Mouse (Mus musculus): ENCODE measurements around the gene Amotl2.
"Not testable (repeated sequence)": the region's sequence is repeated elsewhere in the genome, so short reads cannot be mapped to it uniquely, and the experiment has no call there.

The Amotl2 gene

DNA sequence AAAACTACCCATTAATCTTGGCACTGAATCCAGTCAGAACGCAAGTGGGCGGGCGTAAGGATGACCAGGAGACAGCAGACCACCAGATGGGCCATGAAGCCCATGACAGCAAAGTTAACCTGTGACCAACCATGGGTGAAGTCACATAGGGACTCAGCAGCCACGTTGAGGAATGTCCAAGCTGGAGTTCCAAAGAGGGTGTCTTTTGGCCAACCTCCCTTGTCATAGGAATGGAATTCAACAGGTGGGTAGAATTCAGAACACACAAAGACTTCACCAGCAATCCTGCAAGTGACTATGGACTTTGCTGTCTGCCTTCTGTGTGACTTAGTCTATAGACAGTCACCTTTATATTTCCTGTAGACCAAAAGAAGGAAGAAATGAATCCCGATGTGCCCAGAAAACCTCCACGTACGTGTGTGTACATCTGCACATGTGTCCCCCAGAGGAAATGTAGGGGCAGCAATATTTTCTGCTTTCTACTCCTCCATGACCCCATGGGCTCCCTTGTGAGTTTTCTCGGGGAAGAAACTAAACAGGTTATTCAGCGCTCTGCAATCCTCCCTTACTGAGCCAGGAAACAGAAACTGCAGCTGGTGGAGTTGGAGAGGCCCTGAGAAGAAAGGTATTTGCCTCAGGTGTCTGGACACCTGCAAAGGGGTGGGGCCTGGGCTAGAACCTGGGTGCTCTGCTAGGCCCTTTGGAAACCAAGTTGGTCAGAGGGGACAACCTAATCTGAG is 17.7 kb downstream of the Amotl2 start:
- no peak for DNase-seq (ENCODE audit: low spot score in 2 of 2)

DNA sequence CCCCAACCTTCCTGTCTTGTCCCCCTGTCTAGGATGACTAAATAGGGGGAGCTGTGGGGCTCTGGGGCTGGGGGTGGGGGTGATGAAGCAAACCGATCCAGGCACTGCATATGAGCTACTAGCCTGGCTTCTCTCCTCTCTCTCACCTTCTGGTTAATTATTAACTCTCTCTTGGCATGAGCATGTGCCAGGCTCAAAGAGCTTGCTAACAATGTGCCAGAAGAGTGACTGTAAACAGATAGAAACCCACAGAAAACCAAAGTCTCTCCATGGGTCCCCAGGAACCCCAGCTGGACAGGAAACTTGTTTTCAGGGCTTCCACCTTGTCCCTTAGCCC is 18.2 kb downstream of the Amotl2 start:
- DNase-seq (ENCODE audit: low spot score in 2 of 2), result no peak

DNA sequence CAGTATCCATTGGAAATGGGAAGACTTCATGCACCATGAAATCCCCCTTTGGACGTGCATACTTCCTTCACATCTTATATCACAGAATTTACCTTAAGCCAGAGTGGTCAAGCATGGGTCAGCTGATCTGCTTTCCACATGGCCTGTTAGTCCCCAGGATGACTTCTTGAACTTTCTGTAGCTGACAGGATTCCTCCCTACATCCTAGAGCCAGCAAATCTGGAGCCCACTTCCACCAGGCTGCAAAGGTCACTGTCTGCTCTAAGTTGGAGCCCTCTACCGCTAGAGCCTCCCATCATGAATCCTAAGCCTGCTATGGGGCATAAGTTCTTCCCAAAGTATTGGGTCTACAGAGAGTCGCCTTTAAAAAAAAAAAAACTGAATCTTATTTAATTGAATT is 18.8 kb downstream of the Amotl2 start:
- no peak for DNase-seq (ENCODE audit: low spot score in 2 of 2)

DNA sequence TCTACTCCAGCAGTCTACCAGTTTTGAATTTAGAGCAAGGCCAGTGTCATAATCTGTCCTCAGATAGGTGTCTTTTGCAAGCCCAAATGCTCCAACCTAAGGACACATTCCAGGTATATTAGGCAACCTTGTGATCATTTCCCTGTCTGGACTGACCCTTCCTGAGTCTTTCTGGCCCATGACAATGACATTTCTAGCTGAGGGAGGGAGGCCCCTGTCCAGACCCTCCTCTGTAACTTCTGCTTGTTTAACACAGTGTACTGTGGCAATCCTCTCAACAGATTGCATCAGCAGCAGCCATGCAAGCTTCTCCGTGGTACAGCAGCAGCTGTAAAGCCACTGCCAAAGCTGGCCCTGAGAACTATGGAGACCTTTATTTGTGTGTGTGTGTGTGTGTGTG is 19.5 kb downstream of the Amotl2 start:
- no peak for DNase-seq (ENCODE audit: low spot score in 2 of 2)

- no peak for DNase-seq (ENCODE audit: low spot score in 2 of 2)
Observed at GRCm38 (mm10) chr9:102737405-102737804, 20.9 kb downstream of the Amotl2 start.

DNA sequence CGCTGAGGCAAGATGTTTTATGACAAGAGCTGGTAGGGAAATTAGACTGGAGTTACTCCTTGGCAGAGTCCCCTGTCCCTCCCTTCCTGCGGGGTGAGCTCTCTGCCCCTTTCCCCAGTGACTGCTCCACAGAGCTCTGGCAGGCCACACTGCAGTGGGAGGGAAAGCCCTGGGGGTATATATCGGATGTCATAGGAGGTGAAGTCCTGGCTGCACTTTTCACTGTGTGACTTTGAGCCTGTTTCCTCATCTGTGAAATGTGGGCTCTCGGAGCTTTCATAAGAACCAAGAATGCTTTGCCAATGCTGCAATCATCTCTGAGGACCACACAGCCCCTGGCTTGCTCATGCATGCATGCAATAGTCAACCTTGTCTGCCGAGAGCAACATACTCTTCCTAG is 30.3 kb downstream of the Amotl2 start:
- no peak for DNase-seq (ENCODE audit: low spot score in 2 of 2)

GRCm38 (mm10) chr9:102747902-102748301 is 31.4 kb downstream of the Amotl2 start:
- DNase-seq (ENCODE audit: low spot score in 2 of 2), result no peak

- no peak for DNase-seq (ENCODE audit: low spot score in 2 of 2)
Observed at GRCm38 (mm10) chr9:102749216-102749615, 32.7 kb downstream of the Amotl2 start.

- no peak for DNase-seq (ENCODE audit: low spot score in 2 of 2)
Observed at GRCm38 (mm10) chr9:102751632-102752303, 35.3 kb downstream of the Amotl2 start.

DNA sequence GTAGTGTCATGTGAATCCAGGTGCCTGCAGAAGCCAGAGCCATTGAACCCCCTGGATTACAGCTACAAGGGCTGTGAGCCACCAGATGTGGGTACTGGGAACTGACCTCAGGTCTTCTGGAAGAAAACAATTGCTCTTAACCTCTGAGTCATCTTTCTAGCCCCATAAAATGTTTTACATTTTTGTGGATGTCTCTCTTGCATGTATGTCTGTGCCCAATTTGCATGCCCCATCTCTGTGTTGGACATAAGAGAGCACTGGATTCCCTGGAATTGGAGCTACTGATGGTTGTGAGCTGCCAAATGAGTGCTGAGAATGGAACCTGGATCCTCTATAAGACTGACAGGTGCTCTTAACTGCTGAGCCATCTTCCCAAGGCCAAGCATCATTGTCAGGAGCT is 36.8 kb downstream of the Amotl2 start:
- DNase-seq (ENCODE audit: low spot score in 2 of 2), result no peak

GRCm38 (mm10) chr9:102755161-102755560 is 38.7 kb downstream of the Amotl2 start:
- DNase-seq (ENCODE audit: low spot score in 2 of 2), result no peak

- no peak for DNase-seq (ENCODE audit: low spot score in 2 of 2)
Observed at GRCm38 (mm10) chr9:102755591-102756270, 39.3 kb downstream of the Amotl2 start.

DNA sequence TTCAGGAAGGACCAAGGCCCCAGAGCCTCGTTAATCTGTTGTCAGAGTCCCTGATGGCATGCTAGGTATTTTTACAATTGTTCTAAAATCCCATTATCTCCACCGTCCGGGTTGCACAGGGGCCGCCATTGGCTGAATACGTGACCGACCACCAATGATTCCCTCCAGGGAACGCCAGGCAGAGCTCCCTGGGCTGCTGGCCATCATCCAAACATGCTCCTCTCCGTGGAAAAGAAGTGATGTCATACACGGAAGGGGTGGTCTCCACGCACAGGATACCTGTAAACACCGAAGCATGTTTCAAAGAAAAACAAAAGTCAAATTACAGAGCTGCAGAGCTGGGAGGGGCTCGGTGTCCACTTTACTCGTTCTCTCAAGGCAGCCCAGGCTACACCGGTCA is 39.9 kb downstream of the Amotl2 start:
- DNase-seq (ENCODE audit: low spot score in 2 of 2), result no peak

DNA sequence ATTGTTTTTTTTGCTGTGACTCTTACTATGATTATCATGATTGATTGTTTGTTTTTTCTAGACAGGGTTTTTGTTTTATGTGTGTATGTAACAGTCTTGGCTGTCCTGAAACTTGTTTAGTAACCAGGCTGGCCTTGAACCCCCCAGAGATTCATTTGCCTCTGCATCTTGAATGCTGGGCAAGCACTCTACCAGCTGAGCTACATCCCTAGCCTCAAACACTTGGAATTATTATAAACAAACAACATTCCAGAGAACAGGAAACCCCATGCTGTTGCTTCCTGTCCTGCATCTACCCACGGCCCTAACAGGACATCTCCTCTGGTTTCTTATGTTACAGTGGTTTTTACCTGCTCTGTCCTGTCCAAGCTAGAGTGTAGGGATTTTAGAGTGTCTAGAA is 42.4 kb downstream of the Amotl2 start:
- DNase-seq (ENCODE audit: low spot score in 2 of 2), result no peak

DNA sequence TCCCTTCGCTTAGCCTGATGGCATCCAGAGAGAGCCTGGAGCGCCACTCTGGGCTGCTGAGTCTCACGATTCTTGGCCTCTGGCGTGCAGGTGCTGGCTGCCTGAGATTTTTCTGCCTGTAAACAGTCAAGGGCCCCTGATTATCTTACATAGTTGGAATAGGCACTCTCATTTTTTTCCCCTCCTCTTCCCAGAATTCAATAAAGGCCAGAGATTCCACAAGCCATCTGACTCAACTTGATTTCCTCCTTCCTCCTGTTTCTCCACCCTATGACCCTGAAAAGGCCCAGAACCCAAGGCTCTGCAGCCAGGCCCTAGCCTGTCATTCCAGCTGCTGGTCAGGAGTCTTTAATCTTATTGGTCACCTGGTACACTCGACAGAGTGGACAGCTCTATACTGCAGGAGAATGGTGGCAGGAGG is 43.1 kb downstream of the Amotl2 start:
- no peak for DNase-seq (ENCODE audit: low spot score in 2 of 2)

DNA sequence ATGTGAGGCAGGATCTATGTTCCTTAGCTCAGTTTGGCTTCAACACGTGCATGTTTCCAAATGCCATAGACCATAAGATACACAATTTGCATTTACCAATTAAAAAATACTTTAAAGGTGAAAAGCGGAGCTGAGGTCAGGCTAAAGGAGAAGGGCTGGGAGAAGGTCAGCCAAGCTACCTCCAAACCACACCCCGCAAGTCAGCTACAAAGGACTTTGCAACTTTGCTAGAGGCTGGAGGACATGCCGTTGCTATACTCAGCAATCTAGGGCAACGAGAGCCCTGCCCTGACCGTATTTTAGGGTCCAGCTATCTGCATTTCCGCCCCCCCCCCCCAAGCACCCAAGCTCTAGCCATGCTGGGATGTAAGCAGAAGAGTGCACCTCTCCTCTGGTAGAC is 45.1 kb downstream of the Amotl2 start:
- DNase-seq (ENCODE audit: low spot score in 2 of 2), result no peak

DNA sequence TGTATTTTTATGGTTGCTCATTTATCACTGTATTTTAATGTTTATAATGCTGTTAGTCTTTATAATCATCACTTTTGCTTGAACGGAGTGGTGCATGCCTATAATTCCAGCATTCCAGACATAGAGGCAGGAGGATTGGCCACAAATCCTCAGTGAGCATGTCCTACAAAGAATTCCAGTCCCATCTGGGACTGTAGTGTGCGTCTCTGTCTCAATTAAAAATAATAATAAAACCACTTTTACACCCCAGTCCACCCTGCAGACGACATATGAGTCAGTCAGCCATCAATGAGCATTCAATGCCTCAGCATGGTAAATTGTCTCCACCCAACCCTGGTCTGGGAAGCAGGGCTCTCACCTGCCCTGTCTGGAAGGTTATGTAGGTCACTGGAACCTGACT is 46.4 kb downstream of the Amotl2 start:
- no peak for DNase-seq (ENCODE audit: low spot score in 2 of 2)

- no peak for DNase-seq (ENCODE audit: low spot score in 2 of 2)
Observed at GRCm38 (mm10) chr9:102763520-102763919, 47.0 kb downstream of the Amotl2 start.

- not testable (repeated sequence) for DNase-seq (ENCODE audit: low spot score in 2 of 2)
Observed at GRCm38 (mm10) chr9:102764540-102764939, 48.1 kb downstream of the Amotl2 start.

DNA sequence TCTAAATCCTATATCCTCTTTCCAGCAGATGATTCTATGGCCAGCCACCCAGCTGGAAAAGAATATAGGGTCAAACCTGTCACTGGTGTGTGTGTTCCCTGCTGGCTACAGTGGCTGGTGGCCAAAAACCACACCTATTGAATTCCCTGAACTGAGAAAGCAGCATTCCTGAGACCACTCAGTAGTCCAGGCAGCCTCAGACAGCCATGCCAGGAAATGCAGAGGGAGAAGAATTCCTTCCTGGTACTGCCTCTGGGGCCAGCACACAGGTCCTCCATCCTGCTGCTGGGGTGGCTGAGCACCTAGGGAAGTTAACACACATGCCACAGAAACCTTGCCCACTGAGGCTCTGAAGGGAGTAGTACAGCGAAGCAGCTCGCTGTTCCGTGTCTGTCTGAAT is 50.3 kb downstream of the Amotl2 start:
- no peak for DNase-seq (ENCODE audit: low spot score in 2 of 2)

GRCm38 (mm10) chr9:102769257-102769656 is 52.8 kb downstream of the Amotl2 start:
- no peak for DNase-seq (ENCODE audit: low spot score in 2 of 2)

DNA sequence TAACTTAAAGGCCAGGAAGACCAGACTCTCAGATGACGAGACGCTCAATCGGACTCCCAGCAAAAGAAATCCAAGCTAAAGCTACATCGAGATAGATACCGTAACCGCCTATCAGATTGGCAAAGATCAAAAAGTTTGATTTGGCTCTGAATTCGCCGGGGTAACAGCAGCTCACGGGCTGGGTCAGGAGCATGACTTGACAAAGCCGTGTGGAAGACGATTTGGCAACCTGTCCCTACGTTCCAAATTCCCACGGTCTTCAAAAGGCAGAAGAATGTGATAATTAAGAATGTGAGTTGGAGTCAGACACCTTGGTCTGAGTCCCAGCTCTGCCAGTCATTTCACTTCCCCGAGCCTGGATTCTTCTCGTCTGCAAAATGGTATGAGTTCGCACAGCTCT is 53.7 kb downstream of the Amotl2 start:
- no peak for DNase-seq (ENCODE audit: low spot score in 2 of 2)

DNA sequence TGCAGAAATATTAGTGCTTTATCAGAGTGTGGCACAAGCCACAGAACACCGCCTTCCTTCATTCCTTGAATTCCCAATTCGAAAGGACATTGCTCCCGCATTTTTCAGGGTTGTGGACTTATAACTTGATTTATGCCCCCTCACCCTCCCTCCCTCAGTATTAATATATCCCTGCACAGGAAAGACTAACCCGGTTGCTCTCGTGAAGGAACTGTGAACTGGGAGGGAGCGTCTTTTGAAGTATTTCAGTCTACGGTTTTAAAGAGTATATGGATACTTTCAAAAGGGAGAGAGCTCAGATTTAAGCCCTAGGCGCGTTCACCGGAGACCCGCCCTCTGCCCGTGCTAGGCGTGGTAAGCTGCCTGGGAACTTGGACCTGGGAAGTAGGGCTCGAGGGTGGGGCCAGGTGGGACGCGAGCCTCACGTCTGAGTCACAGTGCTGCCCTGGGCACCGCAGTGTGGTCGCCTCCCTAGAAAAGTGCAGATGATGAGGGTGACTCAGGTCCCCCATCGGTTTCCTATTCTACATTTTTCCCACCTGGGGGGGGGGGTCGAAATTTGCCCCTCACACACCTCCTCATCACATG is 54.9 kb downstream of the Amotl2 start:
- DNase-seq (ENCODE audit: low spot score in 2 of 2), result no peak
